Mouse (Mus musculus): ENCODE results near the gene Repin1. TPM values are rescaled to one million over a fixed set of nuclear protein-coding genes. Genes with fewer than 3 reads are reported as not detected.

Gene Repin1
- total and polyA plus RNA-seq, 3 experiments = not detected

DNA sequence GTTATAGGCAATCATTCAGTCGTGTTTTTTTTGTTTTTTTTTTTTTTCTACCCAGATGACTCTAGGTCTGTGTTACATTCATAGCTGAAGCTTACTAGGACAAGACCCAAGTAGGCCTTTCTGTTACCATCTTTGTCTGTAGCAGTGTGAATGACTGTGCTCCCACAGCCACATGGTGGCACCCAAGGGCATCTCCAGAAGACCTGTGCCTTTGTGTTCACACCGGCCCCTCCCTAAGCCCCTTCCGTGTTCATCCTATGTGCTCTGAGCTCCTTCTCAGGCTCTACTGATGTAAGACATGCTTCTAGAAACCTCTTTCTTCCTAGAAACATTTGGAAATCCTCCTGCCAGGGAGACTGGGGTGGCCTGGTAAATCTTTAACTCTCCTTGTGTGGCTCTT, 53.3 kb downstream of the Repin1 start, which contains the start of gene Gimap8:
Gimap8 (plus strand) TSS at position 240 of the 400 bp plus-strand sequence.
- no peak for TF ChIP-seq MEF2A (IDR thresholded peaks at IDR 0.05; ENCODE audit: extremely low read depth, insufficient replicate concordance, low read depth, low read length, poor library complexity, severe bottlenecking)
- TF ChIP-seq SMC3 (IDR thresholded peaks at IDR 0.05; ENCODE audit: low read depth, low read length) = peak; percentile 20; the same call in 1 of the 2 replicates
- TF ChIP-seq CTCF (IDR thresholded peaks at IDR 0.05 in 2 of 3, conservative IDR thresholded peaks at IDR 0.05 in 1 of 3; ENCODE audit: control insufficient read depth in 1 of 3, insufficient read depth in 1 of 3, low read depth in 2 of 3, low read length in 3 of 3, poor library complexity in 1 of 3, severe bottlenecking in 1 of 3) = peak in 2 of 3 experiments; percentile 20 to 22; a peak in 3 of 6 replicates
- Histone ChIP-seq H3K4me1 (ENCODE audit: control insufficient read depth in 1 of 2, insufficient read depth in 2 of 2, low read length in 2 of 2) (no peaks in the 10 kb centered on the region), H3K27me3 (ENCODE audit: control insufficient read depth in 1 of 2, insufficient read depth in 2 of 2, low read length in 2 of 2) (no peaks in the 10 kb centered on the region), H3K27ac (ENCODE audit: control insufficient read depth, low read depth, low read length) (no peak within 1 kb of the TSS), H3K4me3 (ENCODE audit: control insufficient read depth in 1 of 2, insufficient read depth in 1 of 2, low read depth in 2 of 2, low read length in 2 of 2) (no peak within 1 kb of the TSS), H3K9me3 (replicated peaks; ENCODE audit: insufficient read depth, low read length) (no peaks in the 10 kb centered on the region), H3K9ac (ENCODE audit: control insufficient read depth, low read depth, low read length, poor library complexity, severe bottlenecking) (no peak within 1 kb of the TSS), H3K79me2 (ENCODE audit: control insufficient read depth, insufficient read depth, low read length, poor library complexity) (no peaks in the 10 kb centered on the region), H3K36me3 (ENCODE audit: control insufficient read depth in 1 of 2, insufficient read depth in 2 of 2, low read length in 2 of 2) (no peaks in the 10 kb centered on the region)
- peak; percentile 7 for DNase-seq (ENCODE audit: low read depth, low spot score)

DNA sequence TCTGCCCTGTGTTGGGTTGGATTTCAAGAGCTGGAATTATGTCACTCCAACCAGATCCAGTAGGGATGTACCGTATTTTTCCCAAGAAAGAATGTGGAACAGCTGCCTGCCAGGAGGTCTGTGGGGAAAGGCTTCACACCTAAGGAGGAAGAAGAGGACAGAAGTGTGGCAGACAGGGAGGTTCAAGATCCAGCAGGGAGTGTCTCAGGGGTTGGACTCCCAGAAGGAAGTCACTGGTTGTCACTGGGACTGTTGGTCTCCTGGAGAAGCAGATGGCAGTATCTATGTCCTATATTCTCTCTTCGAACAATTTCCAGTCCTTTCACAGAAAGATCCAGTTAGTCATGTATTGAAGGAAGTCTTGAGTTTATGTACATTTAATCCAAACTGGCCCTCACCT, 53.9 kb downstream of the Repin1 start:
- TF ChIP-seq POLR2AphosphoS2 (IDR thresholded peaks at IDR 0.05; ENCODE audit: low read length) (no peak), CHD1 (IDR thresholded peaks at IDR 0.05; ENCODE audit: low read depth, low read length) (no peak), ETS1 (IDR thresholded peaks at IDR 0.05; ENCODE audit: low read depth, low read length) (no peak), ZNF384 (IDR thresholded peaks at IDR 0.05; ENCODE audit: low read depth, low read length) (no peak)
- Histone ChIP-seq H3K27me3 (ENCODE audit: control insufficient read depth in 1 of 2, insufficient read depth in 2 of 2, low read length in 2 of 2) (no peaks in the 10 kb centered on the region), H3K9me3 (replicated peaks; ENCODE audit: insufficient read depth, low read length) (no peaks in the 10 kb centered on the region), H3K9ac (ENCODE audit: control insufficient read depth, low read depth, low read length, poor library complexity, severe bottlenecking) (no peak overlapping the region), H3K4me3 (ENCODE audit: control insufficient read depth in 1 of 2, insufficient read depth in 1 of 2, low read depth in 2 of 2, low read length in 2 of 2) (no peak overlapping the region), H3K36me3 (ENCODE audit: control insufficient read depth in 1 of 2, insufficient read depth in 2 of 2, low read length in 2 of 2) (no peaks in the 10 kb centered on the region), H3K79me2 (ENCODE audit: control insufficient read depth, insufficient read depth, low read length, poor library complexity) (no peaks in the 10 kb centered on the region), H3K4me1 (ENCODE audit: control insufficient read depth in 1 of 2, insufficient read depth in 2 of 2, low read length in 2 of 2) (no peaks in the 10 kb centered on the region), H3K27ac (ENCODE audit: control insufficient read depth, low read depth, low read length) (no peak overlapping the region)
- no peak for DNase-seq (ENCODE audit: low read depth, low spot score)

Other genes starting within 250 kb of the Repin1 start
- gene Krba1, start 198.3 kb upstream of the Repin1 start, total RNA-seq (2012; rRNA removed) = 4.8 and 4.9 TPM in 2 replicates
- gene Krba1, start 198.3 kb upstream of the Repin1 start, polyA plus RNA-seq (2012; ENCODE audit: insufficient read depth in 1 of 2, insufficient read length in 2 of 2, low read depth in 1 of 2, low replicate concordance in 2 of 2, missing spikeins in 1 of 2) = 1 to 10 TPM in 1 of 2 experiments, not detected in 1; 8.7 TPM
- 0.85 and 1.0 TPM in 2 replicates for gene Zfp467, start 148.1 kb upstream of the Repin1 start, total RNA-seq (2012; rRNA removed)
- gene Zfp467, start 148.1 kb upstream of the Repin1 start, polyA plus RNA-seq (2012; ENCODE audit: insufficient read depth in 1 of 2, insufficient read length in 2 of 2, low read depth in 1 of 2, low replicate concordance in 2 of 2, missing spikeins in 1 of 2) = 1 to 10 TPM in 1 of 2 experiments, not detected in 1; 5.7 TPM
- gene Sspo, start 145.7 kb upstream of the Repin1 start, total RNA-seq (2012; rRNA removed) = not detected in 2 replicates
- gene Sspo, start 145.7 kb upstream of the Repin1 start, polyA plus RNA-seq (2012; ENCODE audit: insufficient read depth in 1 of 2, insufficient read length in 2 of 2, low read depth in 1 of 2, low replicate concordance in 2 of 2, missing spikeins in 1 of 2) = not detected
- not detected in 2 replicates for gene Atp6v0e2, start 56.3 kb upstream of the Repin1 start, total RNA-seq (2012; rRNA removed)
- not detected for gene Atp6v0e2, start 56.3 kb upstream of the Repin1 start, polyA plus RNA-seq (2012; ENCODE audit: insufficient read depth in 1 of 2, insufficient read length in 2 of 2, low read depth in 1 of 2, low replicate concordance in 2 of 2, missing spikeins in 1 of 2)
- not detected in 2 replicates for gene Lrrc61, start 39.1 kb upstream of the Repin1 start, total RNA-seq (2012; rRNA removed)
- not detected for gene Lrrc61, start 39.1 kb upstream of the Repin1 start, polyA plus RNA-seq (2012; ENCODE audit: insufficient read depth in 1 of 2, insufficient read length in 2 of 2, low read depth in 1 of 2, low replicate concordance in 2 of 2, missing spikeins in 1 of 2)
- not detected in 2 replicates for gene Rarres2, start 21.1 kb upstream of the Repin1 start, total RNA-seq (2012; rRNA removed)
- gene Rarres2, start 21.1 kb upstream of the Repin1 start, polyA plus RNA-seq (2012; ENCODE audit: insufficient read depth in 1 of 2, insufficient read length in 2 of 2, low read depth in 1 of 2, low replicate concordance in 2 of 2, missing spikeins in 1 of 2) = not detected
- not detected in 2 replicates for gene Gm45021, start 4.3 kb upstream of the Repin1 start, total RNA-seq (2012; rRNA removed)
- gene Gm45021, start 4.3 kb upstream of the Repin1 start, polyA plus RNA-seq (2012; ENCODE audit: insufficient read depth in 1 of 2, insufficient read length in 2 of 2, low read depth in 1 of 2, low replicate concordance in 2 of 2, missing spikeins in 1 of 2) = not detected
- not detected in 2 replicates for gene Gm44965, start 58 bp downstream of the Repin1 start, total RNA-seq (2012; rRNA removed)
- not detected for gene Gm44965, start 58 bp downstream of the Repin1 start, polyA plus RNA-seq (2012; ENCODE audit: insufficient read depth in 1 of 2, insufficient read length in 2 of 2, low read depth in 1 of 2, low replicate concordance in 2 of 2, missing spikeins in 1 of 2)
- gene Zfp775, start 8.2 kb downstream of the Repin1 start, total RNA-seq (2012; rRNA removed) = not detected in 2 replicates
- gene Zfp775, start 8.2 kb downstream of the Repin1 start, polyA plus RNA-seq (2012; ENCODE audit: insufficient read depth in 1 of 2, insufficient read length in 2 of 2, low read depth in 1 of 2, low replicate concordance in 2 of 2, missing spikeins in 1 of 2) = not detected
- gene AI854703, start 32.9 kb downstream of the Repin1 start, total RNA-seq (2012; rRNA removed) = not detected in 2 replicates
- not detected for gene AI854703, start 32.9 kb downstream of the Repin1 start, polyA plus RNA-seq (2012; ENCODE audit: insufficient read depth in 1 of 2, insufficient read length in 2 of 2, low read depth in 1 of 2, low replicate concordance in 2 of 2, missing spikeins in 1 of 2)
- gene Gimap8, start 53.4 kb downstream of the Repin1 start, total RNA-seq (2012; rRNA removed) = not detected in 2 replicates
- not detected for gene Gimap8, start 53.4 kb downstream of the Repin1 start, polyA plus RNA-seq (2012; ENCODE audit: insufficient read depth in 1 of 2, insufficient read length in 2 of 2, low read depth in 1 of 2, low replicate concordance in 2 of 2, missing spikeins in 1 of 2)
- gene Gimap9, start 82.2 kb downstream of the Repin1 start, total RNA-seq (2012; rRNA removed) = 3.8 and 4.8 TPM in 2 replicates
- 1 to 10 TPM in 1 of 2 experiments, not detected in 1; 6.2 TPM for gene Gimap9, start 82.2 kb downstream of the Repin1 start, polyA plus RNA-seq (2012; ENCODE audit: insufficient read depth in 1 of 2, insufficient read length in 2 of 2, low read depth in 1 of 2, low replicate concordance in 2 of 2, missing spikeins in 1 of 2)
- 0.12 TPM in 1 of 2 replicates, not detected in the other for gene Gimap4, start 90.7 kb downstream of the Repin1 start, total RNA-seq (2012; rRNA removed)
- under 1 TPM in 1 of 2 experiments, not detected in 1; 0.25 TPM for gene Gimap4, start 90.7 kb downstream of the Repin1 start, polyA plus RNA-seq (2012; ENCODE audit: insufficient read depth in 1 of 2, insufficient read length in 2 of 2, low read depth in 1 of 2, low replicate concordance in 2 of 2, missing spikeins in 1 of 2)
- gene Gimap6, start 114.3 kb downstream of the Repin1 start, total RNA-seq (2012; rRNA removed) = not detected in 2 replicates
- not detected for gene Gimap6, start 114.3 kb downstream of the Repin1 start, polyA plus RNA-seq (2012; ENCODE audit: insufficient read depth in 1 of 2, insufficient read length in 2 of 2, low read depth in 1 of 2, low replicate concordance in 2 of 2, missing spikeins in 1 of 2)
- gene Gm28053, start 124.7 kb downstream of the Repin1 start, total RNA-seq (2012; rRNA removed) = not detected in 2 replicates
- gene Gm28053, start 124.7 kb downstream of the Repin1 start, polyA plus RNA-seq (2012; ENCODE audit: insufficient read depth in 1 of 2, insufficient read length in 2 of 2, low read depth in 1 of 2, low replicate concordance in 2 of 2, missing spikeins in 1 of 2) = not detected
- not detected in 2 replicates for gene Gimap7, start 124.7 kb downstream of the Repin1 start, total RNA-seq (2012; rRNA removed)
- gene Gimap7, start 124.7 kb downstream of the Repin1 start, polyA plus RNA-seq (2012; ENCODE audit: insufficient read depth in 1 of 2, insufficient read length in 2 of 2, low read depth in 1 of 2, low replicate concordance in 2 of 2, missing spikeins in 1 of 2) = not detected
- gene Gimap1, start 145.2 kb downstream of the Repin1 start, total RNA-seq (2012; rRNA removed) = not detected in 2 replicates
- not detected for gene Gimap1, start 145.2 kb downstream of the Repin1 start, polyA plus RNA-seq (2012; ENCODE audit: insufficient read depth in 1 of 2, insufficient read length in 2 of 2, low read depth in 1 of 2, low replicate concordance in 2 of 2, missing spikeins in 1 of 2)
- not detected in 2 replicates for gene Gimap5, start 152.3 kb downstream of the Repin1 start, total RNA-seq (2012; rRNA removed)
- not detected for gene Gimap5, start 152.3 kb downstream of the Repin1 start, polyA plus RNA-seq (2012; ENCODE audit: insufficient read depth in 1 of 2, insufficient read length in 2 of 2, low read depth in 1 of 2, low replicate concordance in 2 of 2, missing spikeins in 1 of 2)
- not detected in 2 replicates for gene Gimap3, start 177.0 kb downstream of the Repin1 start, total RNA-seq (2012; rRNA removed)
- not detected for gene Gimap3, start 177.0 kb downstream of the Repin1 start, polyA plus RNA-seq (2012; ENCODE audit: insufficient read depth in 1 of 2, insufficient read length in 2 of 2, low read depth in 1 of 2, low replicate concordance in 2 of 2, missing spikeins in 1 of 2)
- 3.9 TPM in 2 replicates for gene Tmem176a, start 247.0 kb downstream of the Repin1 start, total RNA-seq (2012; rRNA removed)
- 10 to 100 TPM in 1 of 2 experiments, not detected in 1; 18.5 TPM for gene Tmem176a, start 247.0 kb downstream of the Repin1 start, polyA plus RNA-seq (2012; ENCODE audit: insufficient read depth in 1 of 2, insufficient read length in 2 of 2, low read depth in 1 of 2, low replicate concordance in 2 of 2, missing spikeins in 1 of 2)
- gene Tmem176b, start 247.6 kb downstream of the Repin1 start, total RNA-seq (2012; rRNA removed) = 22.2 and 23.0 TPM in 2 replicates
- gene Tmem176b, start 247.6 kb downstream of the Repin1 start, polyA plus RNA-seq (2012; ENCODE audit: insufficient read depth in 1 of 2, insufficient read length in 2 of 2, low read depth in 1 of 2, low replicate concordance in 2 of 2, missing spikeins in 1 of 2) = 10 to 100 TPM in 1 of 2 experiments, not detected in 1; 77.0 TPM